Mouse (Mus musculus): ENCODE measurements around the gene Iqck. TPM values are rescaled to one million over a fixed set of nuclear protein-coding genes. Genes with fewer than 3 reads are reported as not detected.
A peak's percentile ranks its signal among the peaks of the same experiment; 100 is the strongest.

Gene Iqck
- total RNA-seq, 2 experiments from 2014 or later: 0.13 to 0.16 TPM

GRCm38 (mm10) chr7:118953626-118954282 is 98.2 kb downstream of the Iqck start:
- no peak for DNase-seq

- DNase-seq: no peak
Measured at GRCm38 (mm10) chr7:118954968-118955367, 99.4 kb downstream of the Iqck start.

GRCm38 (mm10) chr7:118956616-118957246 is 101.2 kb downstream of the Iqck start:
- no peak for DNase-seq

GRCm38 (mm10) chr7:118959209-118959608 is 103.7 kb downstream of the Iqck start:
- DNase-seq: no peak

- no peak for DNase-seq
Measured at GRCm38 (mm10) chr7:118964777-118965176, 109.2 kb downstream of the Iqck start.

GRCm38 (mm10) chr7:118965198-118965597 is 109.6 kb downstream of the Iqck start:
- no peak for DNase-seq

- DNase-seq: no peak
Measured at GRCm38 (mm10) chr7:118968870-118969269, 113.3 kb downstream of the Iqck start.

GRCm38 (mm10) chr7:118971499-118971898 is 115.9 kb downstream of the Iqck start:
- no peak for DNase-seq

- no peak for DNase-seq
Measured at GRCm38 (mm10) chr7:118972306-118972705, 116.8 kb downstream of the Iqck start.

- DNase-seq: no peak
Measured at GRCm38 (mm10) chr7:118973377-118973776, 117.8 kb downstream of the Iqck start.

- no peak for DNase-seq
Measured at GRCm38 (mm10) chr7:118975837-118976236, 120.3 kb downstream of the Iqck start.

GRCm38 (mm10) chr7:118976414-118977166 is 121.0 kb downstream of the Iqck start:
- DNase-seq: peak; percentile 50

- no peak for DNase-seq
Measured at GRCm38 (mm10) chr7:118977167-118977543, 121.6 kb downstream of the Iqck start.

GRCm38 (mm10) chr7:118979121-118979520 is 123.6 kb downstream of the Iqck start:
- no peak for DNase-seq

- peak; percentile 63 for DNase-seq
Measured at GRCm38 (mm10) chr7:118979708-118980107, 124.2 kb downstream of the Iqck start.

- peak; percentile 60 for DNase-seq
Measured at GRCm38 (mm10) chr7:118981346-118981745, 125.8 kb downstream of the Iqck start.

- DNase-seq: no peak
Measured at GRCm38 (mm10) chr7:118981831-118982230, 126.3 kb downstream of the Iqck start.

- no peak for DNase-seq
Measured at GRCm38 (mm10) chr7:118982586-118982985, 127.0 kb downstream of the Iqck start.

GRCm38 (mm10) chr7:118983961-118984360 is 128.4 kb downstream of the Iqck start:
- DNase-seq: peak; percentile 76

GRCm38 (mm10) chr7:118985786-118986185 is 130.2 kb downstream of the Iqck start:
- DNase-seq: no peak

GRCm38 (mm10) chr7:118986369-118986768 is 130.8 kb downstream of the Iqck start:
- no peak for DNase-seq

GRCm38 (mm10) chr7:118989275-118989856 is 133.8 kb downstream of the Iqck start:
- no peak for DNase-seq

GRCm38 (mm10) chr7:118990282-118990681 is 134.7 kb downstream of the Iqck start:
- DNase-seq: no peak
